Mouse (Mus musculus) gastrocnemius, postnatal 4 days (tissue): ENCODE results near the gene Atxn2. TPM values are rescaled to one million over a fixed set of nuclear protein-coding genes. Genes with fewer than 3 reads are reported as not detected.

Source experiments
- DNase-seq, 2 experiments: peaks; one replicate each; pipeline ENCODE4 v3.0.0; 2021 to 2022; ENCODE audit warnings: low spot score in 2 of 2, mixed read lengths in 2 of 2
- total RNA-seq, 2 experiments: library from RNA; stranded (reverse); gene quantifications; 2 replicates each; pipeline ENCODE4 v1.2.3; 2021

Gene Atxn2
- total RNA-seq, 2 experiments from 2014 or later = 143 to 152 TPM

DNA sequence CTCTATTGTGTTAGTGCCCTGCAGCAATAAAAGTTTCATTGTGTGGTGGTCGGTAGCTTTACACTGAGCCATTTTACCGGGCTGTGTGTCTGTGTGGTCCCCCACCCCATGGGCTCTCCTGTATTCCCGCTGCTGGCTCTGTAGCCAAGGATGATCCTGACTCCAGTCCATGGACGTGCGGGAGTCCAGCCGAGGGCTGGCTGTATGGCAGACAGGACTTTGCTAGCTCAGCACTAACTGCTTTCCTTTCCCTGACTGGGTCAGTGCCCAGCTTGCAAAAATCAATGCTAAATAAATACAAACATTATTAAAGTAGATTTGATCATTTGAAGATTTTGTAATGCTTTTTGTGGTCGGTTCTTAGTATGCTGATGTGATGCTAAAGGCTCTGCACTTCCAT, 50.3 kb downstream of the Atxn2 start:
- DNase-seq = no peak

GRCm38 (mm10) chr5:121762949-121763348, 51.8 kb downstream of the Atxn2 start:
- DNase-seq = no peak

GRCm38 (mm10) chr5:121765020-121765419, 53.9 kb downstream of the Atxn2 start:
- DNase-seq = no peak

GRCm38 (mm10) chr5:121766038-121766773, 55.1 kb downstream of the Atxn2 start:
- DNase-seq = no peak

DNA sequence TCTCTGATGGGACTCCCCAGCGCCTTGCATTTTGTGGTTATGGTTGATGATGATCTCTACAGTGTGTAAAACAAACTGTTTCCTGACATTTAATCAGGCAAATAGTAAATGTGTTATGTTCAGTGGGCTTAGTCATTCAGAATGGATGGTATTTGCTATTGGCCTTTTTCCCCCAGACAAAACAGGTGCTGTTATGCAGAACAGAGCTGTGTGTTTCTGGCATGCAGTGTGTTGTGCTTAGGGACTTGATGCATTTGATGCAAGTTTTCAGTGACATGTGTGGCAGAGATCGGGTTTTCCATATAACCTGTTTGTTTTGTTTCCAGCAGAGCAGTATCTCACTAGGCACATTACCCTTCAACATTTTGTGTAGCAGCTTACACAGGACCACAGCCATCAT, 56.4 kb downstream of the Atxn2 start:
- no peak for DNase-seq

DNA sequence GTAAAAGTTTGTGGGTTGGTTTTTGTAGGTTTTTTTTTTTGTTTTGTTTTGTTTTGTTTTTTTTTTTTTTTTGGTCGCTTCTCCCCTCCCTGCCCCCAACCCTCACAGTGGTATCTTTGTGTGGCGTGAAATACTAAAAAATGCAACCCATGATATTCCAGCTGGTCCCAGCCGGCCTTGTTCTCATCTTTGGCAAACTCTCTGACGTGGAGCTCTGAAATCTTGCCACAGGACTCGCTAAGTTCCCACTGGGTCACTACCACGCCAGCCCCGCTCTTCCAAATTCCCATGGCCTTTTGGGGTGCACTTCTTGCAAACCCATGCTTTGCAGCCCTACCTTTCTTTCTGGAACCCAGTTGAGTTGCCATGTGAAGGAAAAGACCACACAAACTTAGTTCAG, 58.7 kb downstream of the Atxn2 start:
- peak in 1 of 2 experiments; percentile 29 for DNase-seq

- DNase-seq = no peak
Observed at GRCm38 (mm10) chr5:121771611-121772010, 60.5 kb downstream of the Atxn2 start.

DNA sequence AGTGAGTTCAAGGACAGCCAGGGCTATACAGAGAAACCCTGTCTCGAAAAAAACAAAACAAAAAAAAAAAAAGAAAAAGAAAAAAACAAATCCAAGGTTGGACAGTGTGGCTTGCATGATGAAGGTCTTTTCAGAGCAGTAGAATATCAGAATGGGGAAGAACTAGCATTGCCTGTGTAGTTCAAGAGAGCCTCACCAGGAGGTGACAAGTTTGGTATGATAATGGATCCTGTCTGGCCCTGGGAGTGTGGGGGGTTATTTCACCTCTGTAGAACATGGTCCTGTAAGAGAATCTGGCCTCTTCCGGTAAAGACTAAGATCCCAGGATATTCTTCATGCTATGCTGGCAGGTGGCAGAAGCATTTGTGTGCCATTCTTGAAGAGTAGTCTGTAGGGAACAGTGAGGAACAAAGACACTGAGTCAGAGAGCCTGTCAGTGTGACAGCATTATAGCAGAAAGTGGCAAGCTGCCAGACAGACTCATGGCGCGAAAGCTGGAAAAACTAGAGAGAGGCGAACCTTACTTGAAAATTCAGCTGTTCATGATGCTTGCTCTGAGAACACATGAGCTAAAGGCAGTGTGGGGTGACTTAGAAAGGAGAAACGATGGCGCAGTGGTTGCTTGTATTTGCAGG, 67.5 kb downstream of the Atxn2 start:
- DNase-seq = peak in 1 of 2 experiments; percentile 30

GRCm38 (mm10) chr5:121780180-121780579, 69.0 kb downstream of the Atxn2 start:
- DNase-seq = no peak

GRCm38 (mm10) chr5:121782467-121782866, 71.3 kb downstream of the Atxn2 start:
- no peak for DNase-seq

- peak in 1 of 2 experiments; percentile 45 for DNase-seq
Observed at GRCm38 (mm10) chr5:121783862-121784500, 72.8 kb downstream of the Atxn2 start.

DNA sequence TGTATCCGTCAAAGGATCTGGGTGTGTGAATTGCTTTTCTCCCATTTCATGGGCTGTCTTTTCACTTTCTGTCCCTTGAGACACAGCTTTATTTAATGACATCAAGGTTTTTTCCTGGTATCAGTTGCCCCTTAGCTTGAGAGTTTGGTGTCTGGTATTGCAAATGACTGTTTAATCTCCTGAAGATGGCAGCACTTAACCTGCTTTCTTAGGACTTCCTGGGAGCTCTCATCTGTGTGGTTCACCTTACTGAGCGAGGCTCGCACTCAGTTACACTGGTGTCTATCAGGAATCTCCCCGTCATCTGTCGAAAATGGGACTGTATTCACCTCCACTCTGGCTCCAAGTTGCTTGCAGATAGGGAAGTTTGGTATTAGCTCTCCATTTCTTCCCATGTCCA, 79.9 kb downstream of the Atxn2 start:
- no peak for DNase-seq

GRCm38 (mm10) chr5:121795800-121796199, 84.7 kb downstream of the Atxn2 start:
- DNase-seq = no peak

DNA sequence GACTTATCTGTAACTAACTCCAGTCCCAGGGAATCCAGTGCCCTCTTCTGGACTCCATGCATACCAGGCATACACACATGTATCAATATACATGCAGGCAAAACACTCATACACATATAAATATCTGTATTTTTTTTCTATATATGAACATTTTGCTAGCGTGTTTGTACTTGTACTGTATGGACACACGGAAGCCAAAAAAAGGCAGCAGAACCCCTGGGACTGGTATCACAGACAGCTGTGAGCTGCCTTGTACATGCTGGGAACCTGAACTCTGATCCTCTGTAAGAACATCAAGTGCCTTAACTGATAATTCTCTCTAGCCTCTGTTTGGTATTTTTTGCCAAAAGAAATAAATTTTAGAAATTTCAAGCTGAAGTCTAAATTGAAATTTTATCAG, 87.3 kb downstream of the Atxn2 start:
- DNase-seq = no peak

GRCm38 (mm10) chr5:121807186-121807585, 96.0 kb downstream of the Atxn2 start:
- no peak for DNase-seq

DNA sequence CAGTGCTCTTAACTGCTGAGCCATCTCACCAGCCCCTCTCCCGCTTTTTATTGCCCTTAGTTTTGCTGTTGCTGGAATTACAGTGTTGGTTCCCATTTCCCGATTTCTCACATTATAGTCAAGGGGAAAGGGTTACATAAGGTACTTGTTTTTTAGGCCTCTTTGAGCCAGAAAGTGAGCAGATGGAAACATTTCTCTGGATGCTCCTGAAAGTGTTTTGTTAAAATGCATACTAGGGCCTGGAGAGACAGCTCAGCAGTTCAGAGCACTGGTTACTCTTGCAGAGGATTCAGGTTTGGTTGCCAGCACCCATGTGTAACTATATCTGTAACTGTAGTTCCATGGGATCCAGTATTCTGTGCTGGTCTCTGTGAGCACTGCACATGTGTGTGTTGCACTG, 97.1 kb downstream of the Atxn2 start:
- no peak for DNase-seq

- no peak for DNase-seq
Observed at GRCm38 (mm10) chr5:121809667-121810224, 98.6 kb downstream of the Atxn2 start.

DNA sequence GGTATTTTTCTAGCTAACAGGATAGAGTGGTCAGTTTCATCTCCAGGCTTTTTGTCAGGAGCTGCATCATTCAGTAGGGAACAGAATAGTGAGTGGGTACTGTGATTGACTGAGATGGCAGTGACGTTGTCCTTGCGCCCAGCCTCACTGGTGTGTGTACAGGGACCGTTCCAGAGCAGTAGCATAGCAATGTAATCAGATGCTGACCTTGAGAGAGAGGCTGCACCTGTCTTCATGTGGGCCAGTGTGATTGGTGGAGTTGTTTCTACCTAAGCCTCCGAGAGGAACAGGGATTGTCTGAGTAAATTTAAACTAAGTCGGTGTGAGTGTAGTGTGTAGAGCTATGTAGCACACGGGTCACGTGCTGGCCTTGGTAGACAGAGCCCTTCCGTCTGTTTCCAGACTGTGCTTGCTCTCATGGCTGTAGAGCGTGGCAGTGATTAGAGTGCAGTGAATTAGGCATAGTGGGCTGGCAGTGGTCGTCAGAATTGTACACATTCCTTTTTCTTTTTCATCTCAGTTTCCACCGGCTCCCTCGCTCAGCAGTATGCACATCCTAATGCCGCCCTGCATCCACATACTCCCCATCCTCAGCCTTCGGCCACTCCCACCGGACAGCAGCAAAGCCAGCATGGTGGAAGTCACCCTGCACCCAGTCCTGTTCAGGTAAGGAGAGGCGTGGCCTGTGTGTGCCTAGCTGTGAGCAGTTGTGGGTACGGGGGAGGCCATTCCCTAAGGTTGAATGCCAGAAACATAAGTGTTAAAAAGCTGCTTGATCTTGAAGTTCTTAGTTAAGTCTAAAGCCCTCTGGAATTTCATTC, 99.4 kb downstream of the Atxn2 start:
- no peak for DNase-seq

- DNase-seq = no peak
Observed at GRCm38 (mm10) chr5:121811485-121811931, 100.4 kb downstream of the Atxn2 start.

DNA sequence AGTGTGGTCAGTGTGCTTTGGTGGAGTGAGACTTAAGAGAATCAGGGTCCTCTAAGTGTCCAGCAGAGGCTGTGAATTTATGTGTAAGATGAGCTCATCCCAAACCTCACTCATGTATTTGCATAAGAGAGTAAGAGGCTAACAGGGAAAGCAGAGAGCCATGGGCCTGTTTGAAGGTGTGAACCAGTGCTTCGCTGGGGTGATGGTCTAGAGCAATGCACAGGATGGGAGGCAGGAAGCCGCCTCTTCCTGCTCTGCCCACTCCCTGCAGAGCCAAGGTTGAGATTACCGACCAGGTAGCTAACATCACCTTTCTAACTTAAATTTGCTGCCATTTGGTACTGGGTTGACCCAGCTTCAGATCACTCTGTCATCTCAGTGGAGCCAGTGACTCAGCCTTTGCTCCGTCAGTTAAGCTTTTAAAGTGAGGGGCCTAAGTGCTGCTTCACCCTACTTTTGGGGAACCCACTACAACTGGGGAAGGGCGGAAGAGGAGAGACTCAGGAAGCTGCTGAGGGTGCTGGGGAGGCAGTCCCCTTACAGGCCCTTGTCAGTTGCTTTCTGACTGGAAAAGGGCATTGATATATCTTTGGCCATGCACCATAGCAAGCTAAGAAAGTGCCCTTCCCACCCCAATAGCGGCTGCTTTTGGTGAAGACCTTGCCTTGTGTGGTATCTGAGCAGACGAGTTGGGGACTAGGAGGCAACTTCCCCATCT, 101.5 kb downstream of the Atxn2 start:
- no peak for DNase-seq
